Mouse (Mus musculus): Measurements from ENCODE around the gene Vps29. TPM values are rescaled to one million over a fixed set of nuclear protein-coding genes. Genes with fewer than 3 reads are reported as not detected.
"Not testable (repeated sequence)": the region's sequence is repeated elsewhere in the genome, so short reads cannot be mapped to it uniquely, and the experiment has no call there.

Vps29 gene
- total RNA-seq (2015; ENCODE audit: low replicate concordance) (40.2 and 62.7 TPM in 2 replicates), total RNA-seq (2017; ENCODE audit: low replicate concordance) (15.1 and 32.0 TPM in 2 replicates)

- ATAC-seq (replicated peaks; ENCODE audit: low FRiP score, poor library complexity, severe bottlenecking): peak; percentile 98
Measured at GRCm38 (mm10) chr5:122353807-122354491, at the start of gene Vps29, which contains the start of gene Rad9b. TSS of gene Vps29 (plus strand) at chr5:122354369. TSS of gene Rad9b (minus strand) at chr5:122354233.

- no peak for ATAC-seq (replicated peaks; ENCODE audit: low FRiP score, poor library complexity, severe bottlenecking)
Measured at GRCm38 (mm10) chr5:122304541-122304940, 49.6 kb upstream of the Vps29 start.

GRCm38 (mm10) chr5:122305472-122305871 is 48.7 kb upstream of the Vps29 start:
- no peak for ATAC-seq (replicated peaks; ENCODE audit: low FRiP score, poor library complexity, severe bottlenecking)

GRCm38 (mm10) chr5:122306536-122306935 is 47.6 kb upstream of the Vps29 start:
- ATAC-seq (replicated peaks; ENCODE audit: low FRiP score, poor library complexity, severe bottlenecking): no peak

- no peak for ATAC-seq (replicated peaks; ENCODE audit: low FRiP score, poor library complexity, severe bottlenecking)
Measured at GRCm38 (mm10) chr5:122310699-122311098, 43.5 kb upstream of the Vps29 start.

- no peak for ATAC-seq (replicated peaks; ENCODE audit: low FRiP score, poor library complexity, severe bottlenecking)
Measured at GRCm38 (mm10) chr5:122311692-122312091, 42.5 kb upstream of the Vps29 start.

GRCm38 (mm10) chr5:122312346-122312745 is 41.8 kb upstream of the Vps29 start:
- ATAC-seq (replicated peaks; ENCODE audit: low FRiP score, poor library complexity, severe bottlenecking): no peak

GRCm38 (mm10) chr5:122312942-122313684 is 41.1 kb upstream of the Vps29 start:
- ATAC-seq (replicated peaks; ENCODE audit: low FRiP score, poor library complexity, severe bottlenecking): no peak

GRCm38 (mm10) chr5:122314966-122315667 is 39.1 kb upstream of the Vps29 start:
- ATAC-seq (replicated peaks; ENCODE audit: low FRiP score, poor library complexity, severe bottlenecking): peak; percentile 91

- ATAC-seq (replicated peaks; ENCODE audit: low FRiP score, poor library complexity, severe bottlenecking): no peak
Measured at GRCm38 (mm10) chr5:122317329-122318045, 36.7 kb upstream of the Vps29 start.

GRCm38 (mm10) chr5:122318100-122318499 is 36.1 kb upstream of the Vps29 start:
- ATAC-seq (replicated peaks; ENCODE audit: low FRiP score, poor library complexity, severe bottlenecking): no peak

GRCm38 (mm10) chr5:122318976-122319375 is 35.2 kb upstream of the Vps29 start:
- not testable (repeated sequence) for ATAC-seq (replicated peaks; ENCODE audit: low FRiP score, poor library complexity, severe bottlenecking)

GRCm38 (mm10) chr5:122319474-122320204 is 34.5 kb upstream of the Vps29 start:
- no peak for ATAC-seq (replicated peaks; ENCODE audit: low FRiP score, poor library complexity, severe bottlenecking)

- no peak for ATAC-seq (replicated peaks; ENCODE audit: low FRiP score, poor library complexity, severe bottlenecking)
Measured at GRCm38 (mm10) chr5:122320205-122320781, 33.9 kb upstream of the Vps29 start.

GRCm38 (mm10) chr5:122323523-122323922 is 30.6 kb upstream of the Vps29 start:
- no peak for ATAC-seq (replicated peaks; ENCODE audit: low FRiP score, poor library complexity, severe bottlenecking)

- ATAC-seq (replicated peaks; ENCODE audit: low FRiP score, poor library complexity, severe bottlenecking): no peak
Measured at GRCm38 (mm10) chr5:122324608-122325431, 29.3 kb upstream of the Vps29 start.

GRCm38 (mm10) chr5:122325477-122325876 is 28.7 kb upstream of the Vps29 start:
- ATAC-seq (replicated peaks; ENCODE audit: low FRiP score, poor library complexity, severe bottlenecking): no peak

- ATAC-seq (replicated peaks; ENCODE audit: low FRiP score, poor library complexity, severe bottlenecking): no peak
Measured at GRCm38 (mm10) chr5:122327283-122327682, 26.9 kb upstream of the Vps29 start.
